Mouse (Mus musculus): ENCODE data around the gene Adnp. TPM values are rescaled to one million over a fixed set of nuclear protein-coding genes. Genes with fewer than 3 reads are reported as not detected.

Gene Adnp
- polyA plus RNA-seq, 1 experiment from 2014 or later, result 15.9 TPM

DNA sequence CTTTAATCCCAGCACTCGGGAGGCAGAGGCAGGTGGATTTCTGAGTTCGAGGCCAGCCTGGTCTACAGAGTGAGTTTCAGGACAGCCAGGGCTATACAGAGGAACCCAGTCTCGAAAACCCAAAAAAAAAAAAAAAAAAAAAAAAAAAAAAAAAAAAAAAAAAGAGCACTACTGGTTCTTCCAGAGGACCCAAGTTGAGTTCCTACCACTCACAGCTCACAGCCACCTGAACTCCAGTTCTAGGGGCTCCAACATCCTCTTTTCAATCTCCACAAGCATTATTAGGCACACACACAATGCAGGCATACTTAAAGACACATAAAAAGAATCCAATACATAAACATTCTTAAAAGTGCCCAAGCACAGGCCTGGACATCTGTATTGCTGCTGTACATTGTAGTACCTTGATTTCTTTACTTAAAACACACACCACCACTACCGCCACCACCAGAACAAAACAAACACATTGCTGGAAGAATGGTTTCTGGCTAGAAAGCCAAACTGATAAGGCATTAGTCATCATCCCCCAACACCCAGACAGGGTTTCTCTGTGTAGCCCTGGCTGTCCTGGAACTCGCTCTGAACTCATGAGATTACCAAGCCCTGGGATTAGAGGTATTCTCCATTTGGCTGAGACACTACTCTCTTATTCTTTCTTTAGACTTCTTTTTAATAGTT, 6.8 kb downstream of the Adnp start:
- Histone ChIP-seq H3K9ac (no peak overlapping the region), H3K4me3 (no peak overlapping the region), H3K4me1 (peaks cover 77% of the 10 kb centered on the region), H3K27ac (no peak overlapping the region), H3K9me3 (no peaks in the 10 kb centered on the region), H3K36me3 (replicated peaks) (0 out of 2 replicates have a peak, but pooled peaks cover 4% of the 10 kb centered on the region), H3K4me2 (peak overlapping the region; percentile 22), H3K27me3 (replicated peaks) (no peaks in the 10 kb centered on the region)
- ATAC-seq (replicated peaks), result no peak
- 83% methylated on average over 5 of the region's 5 CpGs for WGBS

DNA sequence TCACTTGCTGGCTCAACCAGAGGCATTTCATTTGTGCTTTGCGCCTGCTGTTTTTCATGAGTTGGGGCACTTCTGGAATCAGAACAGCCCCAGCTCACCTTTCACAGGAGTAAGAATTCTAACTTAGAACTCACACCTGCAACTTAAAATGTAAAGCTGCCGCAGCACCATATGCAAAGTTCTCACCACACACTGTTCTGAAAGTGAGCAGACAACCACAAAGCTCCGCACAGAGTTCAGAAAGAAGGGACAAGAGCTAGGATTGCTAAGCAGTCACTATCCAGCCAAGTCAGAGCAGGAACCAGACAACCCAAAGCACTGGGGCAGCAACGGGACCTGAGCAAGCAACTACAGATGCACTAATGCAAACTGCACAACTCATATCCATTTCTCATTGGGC, 7.4 kb downstream of the Adnp start:
- Histone ChIP-seq H3K27ac (no peak overlapping the region), H3K27me3 (replicated peaks) (no peaks in the 10 kb centered on the region), H3K4me3 (no peak overlapping the region), H3K36me3 (replicated peaks) (0 out of 2 replicates have a peak, but pooled peaks cover 4% of the 10 kb centered on the region), H3K9me3 (no peaks in the 10 kb centered on the region), H3K4me1 (peaks cover 76% of the 10 kb centered on the region), H3K9ac (no peak overlapping the region), H3K4me2 (peak overlapping the region; percentile 22; the same call in 1 of the 2 replicates)
- no peak for ATAC-seq (replicated peaks)
- 81% methylated on average over 4 of the region's 4 CpGs for WGBS

DNA sequence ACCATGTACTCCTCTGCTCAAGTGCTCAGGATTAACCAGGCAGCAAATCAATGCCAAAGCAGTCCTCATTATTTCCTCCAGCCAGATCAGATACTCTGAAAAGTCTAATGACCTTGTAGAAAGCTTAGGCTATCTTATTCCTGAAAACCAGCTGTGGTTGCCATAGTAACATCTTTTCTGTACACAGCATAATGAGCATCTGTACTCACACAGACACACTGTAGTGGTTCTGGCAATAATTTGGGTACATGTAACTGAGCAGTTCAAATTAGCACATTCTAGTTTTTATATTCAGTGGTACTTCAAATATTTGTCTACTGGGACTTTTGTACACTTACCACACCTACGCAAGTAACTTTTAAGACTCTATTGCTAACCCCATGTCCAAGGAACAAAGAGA, 8.5 kb downstream of the Adnp start:
- Histone ChIP-seq H3K9me3 (no peaks in the 10 kb centered on the region), H3K4me3 (no peak overlapping the region), H3K4me2 (peak overlapping the region; percentile 8; the same call in 1 of the 2 replicates), H3K27ac (no peak overlapping the region), H3K36me3 (replicated peaks) (0 out of 2 replicates have a peak, but pooled peaks cover 2% of the 10 kb centered on the region), H3K9ac (no peak overlapping the region), H3K4me1 (peaks cover 74% of the 10 kb centered on the region), H3K27me3 (replicated peaks) (no peaks in the 10 kb centered on the region)
- peak; percentile 51; the same call in 1 of the 2 replicates for ATAC-seq (replicated peaks)
- WGBS, result 76% methylated on average over 1 of the region's 1 CpGs

DNA sequence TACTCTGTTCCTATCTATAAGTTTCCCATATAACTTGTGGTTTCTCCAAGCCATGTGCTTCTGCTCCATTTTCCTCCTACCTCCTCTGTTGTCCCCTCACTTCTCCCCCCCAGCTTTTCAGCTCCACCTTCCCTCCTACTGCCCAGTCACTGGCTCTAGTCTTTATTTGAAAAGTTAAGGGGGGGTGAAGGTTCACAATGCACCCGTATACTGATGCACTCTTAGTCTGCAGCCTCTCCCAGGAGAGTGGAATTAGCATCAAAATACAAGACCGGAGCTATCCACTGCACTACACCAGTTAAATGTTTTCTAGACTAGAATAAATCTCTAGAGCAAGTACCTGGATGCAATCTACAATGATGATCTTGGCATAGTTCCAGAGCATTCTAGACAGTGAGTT, 11.2 kb downstream of the Adnp start:
- Histone ChIP-seq H3K9ac (no peak overlapping the region), H3K36me3 (replicated peaks) (no peaks in the 10 kb centered on the region), H3K9me3 (no peaks in the 10 kb centered on the region), H3K27me3 (replicated peaks) (no peaks in the 10 kb centered on the region), H3K4me2 (no peak overlapping the region), H3K27ac (no peak overlapping the region), H3K4me3 (no peak overlapping the region), H3K4me1 (peaks cover 76% of the 10 kb centered on the region)
- no peak for ATAC-seq (replicated peaks)
- 21% methylated on average over 2 of the region's 2 CpGs for WGBS

DNA sequence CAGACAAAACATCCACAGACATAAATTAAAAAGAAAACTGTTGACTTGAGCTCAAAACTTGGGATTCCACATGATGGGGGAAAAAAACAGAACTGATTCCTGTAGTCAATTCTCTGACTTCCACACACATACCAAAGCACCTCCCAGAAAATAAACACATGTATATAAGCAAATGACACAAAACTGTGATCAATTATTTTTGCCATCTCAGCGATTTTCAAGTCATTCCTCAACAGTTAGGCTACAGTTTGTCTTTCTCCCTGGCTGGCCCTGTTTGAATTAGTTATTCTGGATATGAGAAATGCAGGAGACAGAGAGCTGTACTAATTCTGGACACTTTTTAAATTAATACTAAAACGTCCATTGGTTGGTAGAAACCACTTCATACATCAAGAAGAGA, 13.2 kb downstream of the Adnp start:
- H3K4me1 ChIP-seq, result peaks cover 73% of the 10 kb centered on the region
- ATAC-seq (replicated peaks), result no peak
- 79% methylated on average over 2 of the region's 2 CpGs for WGBS
- H3K4me2 ChIP-seq, result no peak overlapping the region
- no peak overlapping the region for H3K4me3 ChIP-seq
- H3K27ac ChIP-seq, result no peak overlapping the region
- H3K36me3 ChIP-seq (replicated peaks), result no peaks in the 10 kb centered on the region
- H3K9ac ChIP-seq, result no peak overlapping the region
- H3K9me3 ChIP-seq, result no peaks in the 10 kb centered on the region
- H3K27me3 ChIP-seq (replicated peaks), result no peaks in the 10 kb centered on the region

DNA sequence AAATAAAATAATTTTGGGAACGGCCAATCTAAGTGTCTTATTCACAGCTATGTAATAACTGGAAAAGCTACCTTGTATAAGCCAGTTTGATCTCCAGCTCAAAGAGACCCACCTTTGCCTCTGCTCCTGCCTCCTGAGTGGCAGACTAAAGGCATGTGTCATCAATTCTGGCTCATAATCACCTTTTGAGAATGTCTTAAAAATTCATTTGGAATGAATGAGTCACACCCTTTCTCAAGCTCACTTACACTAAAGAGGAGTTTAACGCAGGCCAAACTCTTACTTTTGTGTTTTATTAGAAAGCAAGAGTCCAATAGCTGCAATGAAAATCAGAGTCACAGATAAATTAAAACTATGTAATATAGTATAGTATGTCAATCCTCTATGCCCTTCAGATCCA, 15.1 kb downstream of the Adnp start:
- Histone ChIP-seq H3K4me3 (no peak overlapping the region), H3K4me2 (no peak overlapping the region), H3K9me3 (no peaks in the 10 kb centered on the region), H3K36me3 (replicated peaks) (peaks cover 3% of the 10 kb centered on the region), H3K27me3 (replicated peaks) (no peaks in the 10 kb centered on the region), H3K27ac (no peak overlapping the region), H3K9ac (no peak overlapping the region), H3K4me1 (peaks cover 65% of the 10 kb centered on the region)
- ATAC-seq (replicated peaks), result no peak
- 93% methylated on average over 2 of the region's 2 CpGs for WGBS

DNA sequence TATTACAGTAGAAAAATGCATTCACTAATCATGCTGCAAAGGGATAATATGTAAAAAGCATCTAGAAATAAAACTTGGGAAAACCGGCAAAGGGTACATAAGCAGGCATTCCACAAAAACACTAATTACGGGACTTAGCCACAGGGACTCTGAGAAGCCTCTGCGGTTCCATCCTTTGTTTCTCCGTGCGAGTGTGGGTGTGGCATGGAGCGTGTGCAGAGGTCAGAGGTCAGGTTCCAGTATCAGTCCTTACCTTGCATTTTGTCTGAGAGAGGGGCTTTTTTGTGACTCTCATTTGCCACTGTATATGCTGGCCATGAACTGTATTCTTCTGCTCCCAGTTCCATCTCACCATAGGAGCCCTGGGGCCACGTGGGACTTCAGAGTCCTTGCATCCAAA, 31.0 kb downstream of the Adnp start:
- WGBS, result 36% methylated on average over 7 of the region's 7 CpGs
- no peak overlapping the region for H3K27ac ChIP-seq
- H3K9me3 ChIP-seq, result no peaks in the 10 kb centered on the region
- H3K4me3 ChIP-seq, result no peak overlapping the region
- peaks cover 7% of the 10 kb centered on the region for H3K36me3 ChIP-seq (replicated peaks)
- no peaks in the 10 kb centered on the region for H3K27me3 ChIP-seq (replicated peaks)
- ATAC-seq (replicated peaks), result no peak
- H3K4me1 ChIP-seq, result no peaks in the 10 kb centered on the region
- H3K9ac ChIP-seq, result no peak overlapping the region
- H3K4me2 ChIP-seq, result no peak overlapping the region

DNA sequence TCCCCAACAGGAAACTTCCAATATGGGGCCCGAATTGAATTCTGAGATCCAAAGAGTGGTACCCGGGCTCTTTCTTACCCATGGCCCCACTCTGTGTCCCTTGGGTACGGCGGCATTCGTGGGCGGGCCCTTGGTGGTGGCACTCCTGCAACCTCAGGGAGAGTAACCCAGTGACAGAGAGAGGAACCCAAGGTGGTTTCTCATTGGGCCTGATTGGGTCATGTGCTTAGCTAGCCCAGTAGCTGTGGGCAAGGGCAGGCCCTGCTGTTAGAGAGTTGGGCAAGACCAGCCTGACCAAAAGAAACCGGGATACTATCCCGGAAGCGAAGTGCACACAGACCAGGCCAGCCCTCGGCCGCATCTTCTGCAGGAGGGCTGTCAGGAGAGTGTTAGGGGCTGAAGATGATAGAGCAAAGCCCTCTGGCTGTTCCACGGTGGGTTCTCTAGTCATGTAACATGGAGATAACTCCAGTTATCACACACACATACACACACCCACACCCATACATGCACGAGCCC, 36.7 kb downstream of the Adnp start:
- Histone ChIP-seq H3K4me1 (peaks cover 10% of the 10 kb centered on the region), H3K27ac (no peak overlapping the region), H3K36me3 (replicated peaks) (no peaks in the 10 kb centered on the region), H3K27me3 (replicated peaks) (no peaks in the 10 kb centered on the region), H3K9ac (no peak overlapping the region), H3K4me2 (peak overlapping the region; percentile 0; the same call in 1 of the 2 replicates), H3K9me3 (no peaks in the 10 kb centered on the region), H3K4me3 (no peak overlapping the region)
- WGBS, result 11% methylated on average over 13 of the region's 13 CpGs
- ATAC-seq (replicated peaks), result no peak

DNA sequence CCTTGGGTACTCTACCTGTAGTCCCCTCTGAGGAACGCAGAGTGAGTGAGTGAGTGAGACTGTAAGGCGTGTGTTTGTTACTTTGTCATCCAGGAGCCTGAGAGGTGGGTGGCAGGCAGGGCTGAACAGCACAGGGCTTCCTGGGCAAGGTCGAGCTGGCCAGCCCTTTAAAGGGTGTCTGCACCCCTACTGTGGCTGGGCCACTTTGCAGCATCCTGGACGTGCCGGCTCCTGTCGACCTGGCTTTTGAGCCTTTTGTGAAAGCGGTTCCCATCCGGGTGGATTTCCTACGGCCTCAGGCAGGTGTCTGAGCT, 37.2 kb downstream of the Adnp start:
- H3K4me3 ChIP-seq, result no peak overlapping the region
- H3K9me3 ChIP-seq, result no peaks in the 10 kb centered on the region
- H3K27me3 ChIP-seq (replicated peaks), result no peaks in the 10 kb centered on the region
- H3K9ac ChIP-seq, result no peak overlapping the region
- H3K27ac ChIP-seq, result no peak overlapping the region
- no peaks in the 10 kb centered on the region for H3K36me3 ChIP-seq (replicated peaks)
- peak overlapping the region; percentile 0; the same call in 1 of the 2 replicates for H3K4me2 ChIP-seq
- ATAC-seq (replicated peaks), result 0 out of 2 replicates have a peak, but pooled peaks have one; percentile 5
- WGBS, result 4% methylated on average over 9 of the region's 9 CpGs
- H3K4me1 ChIP-seq, result peaks cover 10% of the 10 kb centered on the region

DNA sequence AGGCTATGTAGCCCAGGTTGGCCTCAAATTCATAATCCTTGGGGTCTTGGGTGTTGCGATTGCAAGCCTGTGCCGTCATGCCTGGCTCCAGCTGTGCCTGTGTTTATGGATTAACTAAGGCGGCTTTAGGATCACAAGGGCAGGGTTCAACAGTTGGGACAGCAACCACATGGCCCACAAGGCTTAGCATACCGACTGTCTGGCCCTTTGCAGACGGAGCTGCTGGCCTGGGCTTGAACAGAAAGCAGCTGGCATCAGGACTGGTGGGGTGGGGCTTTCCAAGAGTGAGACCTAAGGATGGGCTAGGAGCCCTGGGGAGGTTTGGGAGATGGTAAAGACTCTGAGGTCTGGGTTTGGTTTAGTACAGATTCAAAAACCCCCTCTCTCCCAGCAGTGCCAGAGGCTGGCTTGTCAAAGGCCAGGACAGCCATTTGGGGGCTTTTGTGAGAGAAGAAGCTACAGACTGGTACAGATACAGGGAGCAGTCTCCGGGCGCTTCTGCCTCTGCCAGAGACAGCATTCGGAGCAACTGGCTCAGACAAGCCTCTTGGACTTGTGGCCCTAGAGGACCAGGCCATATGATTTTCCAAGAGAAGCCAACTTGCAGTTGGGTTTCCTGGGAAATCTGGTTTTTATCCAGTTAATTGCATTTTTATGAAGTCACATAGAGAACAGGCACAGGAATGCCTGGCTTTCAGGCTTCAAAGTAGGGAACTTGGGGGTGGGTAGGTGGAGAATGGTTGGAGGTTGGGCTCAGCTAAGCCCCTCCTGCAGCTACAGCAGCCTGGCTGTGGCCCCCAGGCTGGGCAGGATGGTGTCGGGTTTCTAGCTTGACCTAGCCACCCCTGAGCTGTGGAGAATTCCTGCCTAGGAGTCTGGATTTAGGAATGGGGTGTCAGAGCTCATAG, 37.8 kb downstream of the Adnp start:
- ATAC-seq (replicated peaks), result 0 out of 2 replicates have a peak, but pooled peaks have one; percentile 12
- Histone ChIP-seq H3K9ac (no peak overlapping the region), H3K27me3 (replicated peaks) (no peaks in the 10 kb centered on the region), H3K9me3 (no peaks in the 10 kb centered on the region), H3K27ac (no peak overlapping the region), H3K4me3 (no peak overlapping the region), H3K36me3 (replicated peaks) (no peaks in the 10 kb centered on the region), H3K4me1 (peaks cover 10% of the 10 kb centered on the region), H3K4me2 (no peak overlapping the region)
- 33% methylated on average over 9 of the region's 9 CpGs for WGBS

DNA sequence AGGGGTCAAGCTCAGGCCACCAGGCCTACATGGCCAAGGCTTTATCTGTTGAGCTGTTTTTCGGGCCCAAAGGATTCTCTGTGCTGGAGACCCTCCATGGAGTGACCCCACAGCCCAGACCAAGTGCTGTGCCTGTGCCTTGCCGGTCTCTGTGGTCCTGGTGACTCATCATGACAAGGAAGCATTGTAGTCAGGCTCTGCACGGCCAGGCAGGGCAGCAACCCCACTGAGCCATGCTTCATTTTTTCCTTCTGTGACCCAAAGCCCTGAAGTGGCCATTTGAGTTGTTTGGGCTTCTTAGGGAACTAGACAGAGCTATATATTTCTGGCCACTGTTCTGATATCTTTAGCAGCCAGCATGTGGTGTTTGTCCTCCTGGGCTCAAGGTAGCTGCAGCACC, 39.1 kb downstream of the Adnp start:
- Histone ChIP-seq H3K36me3 (replicated peaks) (no peaks in the 10 kb centered on the region), H3K4me1 (peaks cover 10% of the 10 kb centered on the region), H3K4me3 (no peak overlapping the region), H3K4me2 (no peak overlapping the region), H3K27me3 (replicated peaks) (no peaks in the 10 kb centered on the region), H3K27ac (no peak overlapping the region), H3K9me3 (no peaks in the 10 kb centered on the region), H3K9ac (no peak overlapping the region)
- no peak for ATAC-seq (replicated peaks)
- WGBS, result 64% methylated on average over 3 of the region's 3 CpGs

DNA sequence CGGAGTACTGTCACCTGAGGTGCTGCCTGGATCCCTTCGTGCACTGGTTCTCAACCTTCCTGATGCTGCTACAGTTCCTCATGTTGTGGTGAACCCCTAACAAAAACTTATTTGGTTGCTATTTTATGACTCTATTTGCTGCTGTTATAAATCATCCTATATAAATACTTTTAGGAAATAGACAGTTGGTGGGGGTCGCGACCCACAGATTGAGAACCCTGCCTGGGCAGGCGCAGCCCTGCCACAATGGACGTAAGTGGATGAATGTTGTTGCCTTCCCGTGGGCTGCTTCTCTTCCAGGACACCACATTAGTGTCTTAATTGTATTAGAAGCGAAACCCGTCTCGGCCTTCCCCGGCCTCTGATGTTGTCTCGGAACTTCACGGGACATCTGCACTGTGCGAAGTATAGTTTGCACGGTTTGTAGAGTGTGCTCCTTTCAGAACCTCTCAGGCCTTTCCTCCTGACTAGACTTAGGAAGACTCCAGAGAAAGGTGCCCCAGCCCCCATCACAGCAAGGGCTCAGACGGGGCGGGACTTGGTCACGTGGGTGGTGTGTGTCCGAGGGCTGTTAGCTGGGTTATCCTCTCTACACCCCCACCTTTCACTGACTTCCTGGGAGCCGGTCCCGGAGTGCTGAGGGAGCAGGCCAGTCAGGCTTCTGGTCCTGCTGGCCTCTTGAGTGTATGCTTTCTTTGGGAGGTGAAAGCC, 40.0 kb downstream of the Adnp start:
- Histone ChIP-seq H3K27me3 (replicated peaks) (no peaks in the 10 kb centered on the region), H3K36me3 (replicated peaks) (no peaks in the 10 kb centered on the region), H3K4me2 (no peak overlapping the region), H3K9ac (no peak overlapping the region), H3K4me1 (peaks cover 11% of the 10 kb centered on the region), H3K27ac (no peak overlapping the region), H3K4me3 (no peak overlapping the region), H3K9me3 (no peaks in the 10 kb centered on the region)
- ATAC-seq (replicated peaks), result no peak
- 51% methylated on average over 21 of the region's 21 CpGs for WGBS

Measured in midbrain, embryonic 15.5 days (tissue).